Mouse (Mus musculus): Measurements from ENCODE around the gene Caskin1. TPM values are rescaled to one million over a fixed set of nuclear protein-coding genes. Genes with fewer than 3 reads are reported as not detected.

Gene Caskin1
- polyA plus RNA-seq (2012; ENCODE audit: insufficient read depth, insufficient read length, missing spikeins) = 0.34 TPM in 1 of 2 replicates, not detected in the other

- peak within 1 kb of the TSS; percentile 62 for H3K4me3 ChIP-seq (ENCODE audit: insufficient read depth, low read length)
- H3K27ac ChIP-seq (ENCODE audit: insufficient read depth, low read depth, low read length) = no peak within 1 kb of the TSS
- TF ChIP-seq CTCF (IDR thresholded peaks at IDR 0.05; ENCODE audit: low read depth, low read length) (no peak), POLR2A (IDR thresholded peaks at IDR 0.05; ENCODE audit: borderline replicate concordance, low read depth, low read length) (no peak)
- H3K4me1 ChIP-seq (ENCODE audit: control insufficient read depth, insufficient read depth, low read length) = no peaks in the 10 kb centered on the region
Measured at GRCm38 (mm10) chr17:24488186-24488661, at the start of gene Caskin1. Gene Caskin1 (plus strand): TSS chr17:24488601.

DNA sequence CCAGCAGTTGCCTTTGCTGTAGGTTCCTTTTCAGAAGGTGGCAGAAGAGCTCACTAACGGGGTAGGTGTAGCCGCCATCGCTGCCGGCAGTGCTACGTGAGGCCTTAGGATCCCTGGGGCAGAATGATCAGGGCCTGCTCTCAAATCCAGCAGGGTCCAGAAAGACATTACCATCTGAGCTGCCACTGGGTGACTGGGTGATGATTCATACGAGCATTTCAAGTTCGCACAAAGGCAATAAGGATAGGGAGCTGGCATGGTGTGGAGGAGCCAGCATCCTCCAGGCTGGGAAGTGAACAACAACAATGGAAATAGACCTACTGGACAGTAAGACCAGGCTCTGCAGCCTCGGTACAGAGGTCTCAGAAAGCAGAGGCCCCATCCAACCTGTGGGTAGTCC, 48.0 kb upstream of the Caskin1 start:
- Histone ChIP-seq H3K4me1 (ENCODE audit: control insufficient read depth, insufficient read depth, low read length) (no peaks in the 10 kb centered on the region), H3K27ac (ENCODE audit: insufficient read depth, low read depth, low read length) (no peak overlapping the region), H3K4me3 (ENCODE audit: insufficient read depth, low read length) (no peak overlapping the region)
- TF ChIP-seq CTCF (IDR thresholded peaks at IDR 0.05; ENCODE audit: low read depth, low read length) (no peak), POLR2A (IDR thresholded peaks at IDR 0.05; ENCODE audit: borderline replicate concordance, low read depth, low read length) (no peak)

GRCm38 (mm10) chr17:24441148-24441547, 47.3 kb upstream of the Caskin1 start:
- no peak overlapping the region for H3K27ac ChIP-seq (ENCODE audit: insufficient read depth, low read depth, low read length)
- no peak overlapping the region for H3K4me3 ChIP-seq (ENCODE audit: insufficient read depth, low read length)
- no peaks in the 10 kb centered on the region for H3K4me1 ChIP-seq (ENCODE audit: control insufficient read depth, insufficient read depth, low read length)
- TF ChIP-seq POLR2A (IDR thresholded peaks at IDR 0.05; ENCODE audit: borderline replicate concordance, low read depth, low read length) = no peak
- 0 out of 2 replicates have a peak, but pooled peaks have one; percentile 13 for TF ChIP-seq CTCF (IDR thresholded peaks at IDR 0.05; ENCODE audit: low read depth, low read length)

- no peak for TF ChIP-seq CTCF (IDR thresholded peaks at IDR 0.05; ENCODE audit: low read depth, low read length)
- TF ChIP-seq POLR2A (IDR thresholded peaks at IDR 0.05; ENCODE audit: borderline replicate concordance, low read depth, low read length) = no peak
- no peak overlapping the region for H3K4me3 ChIP-seq (ENCODE audit: insufficient read depth, low read length)
- H3K27ac ChIP-seq (ENCODE audit: insufficient read depth, low read depth, low read length) = no peak overlapping the region
- H3K4me1 ChIP-seq (ENCODE audit: control insufficient read depth, insufficient read depth, low read length) = peaks cover 8% of the 10 kb centered on the region
Measured at GRCm38 (mm10) chr17:24442107-24442506, 46.3 kb upstream of the Caskin1 start.

DNA sequence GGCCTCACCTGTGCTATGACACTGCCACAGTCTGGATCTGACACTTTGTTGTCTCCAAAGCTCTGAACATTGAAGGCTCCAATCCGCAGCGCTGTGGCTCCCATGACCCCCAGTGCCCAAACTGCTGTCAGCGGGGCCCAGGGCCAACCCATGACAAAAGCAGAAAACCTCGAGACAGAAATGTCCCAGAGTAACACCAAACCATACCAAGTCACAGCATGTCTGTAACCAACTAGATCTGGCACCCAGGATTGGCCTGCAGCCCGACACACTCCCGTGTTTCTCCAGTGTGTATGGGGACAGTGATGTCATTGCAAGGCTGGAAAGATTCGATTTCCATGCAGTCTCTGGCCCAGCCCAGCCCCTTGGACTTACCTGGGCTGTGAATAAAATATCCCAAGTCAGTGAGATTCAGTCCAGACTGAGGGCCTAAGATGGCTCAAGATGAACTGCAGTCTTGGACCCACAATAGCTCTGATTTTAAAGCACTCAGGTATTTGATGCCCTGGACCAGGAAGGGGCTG, 45.7 kb upstream of the Caskin1 start, which contains the start of gene Dnase1l2:
Gene Dnase1l2, minus strand, starts transcription at position 474 of the 524 bp plus-strand sequence.
- Histone ChIP-seq H3K4me3 (ENCODE audit: insufficient read depth, low read length) (no peak within 1 kb of the TSS), H3K27ac (ENCODE audit: insufficient read depth, low read depth, low read length) (no peak within 1 kb of the TSS), H3K4me1 (ENCODE audit: control insufficient read depth, insufficient read depth, low read length) (peaks cover 14% of the 10 kb centered on the region)
- TF ChIP-seq POLR2A (IDR thresholded peaks at IDR 0.05; ENCODE audit: borderline replicate concordance, low read depth, low read length) (no peak), CTCF (IDR thresholded peaks at IDR 0.05; ENCODE audit: low read depth, low read length) (no peak)

DNA sequence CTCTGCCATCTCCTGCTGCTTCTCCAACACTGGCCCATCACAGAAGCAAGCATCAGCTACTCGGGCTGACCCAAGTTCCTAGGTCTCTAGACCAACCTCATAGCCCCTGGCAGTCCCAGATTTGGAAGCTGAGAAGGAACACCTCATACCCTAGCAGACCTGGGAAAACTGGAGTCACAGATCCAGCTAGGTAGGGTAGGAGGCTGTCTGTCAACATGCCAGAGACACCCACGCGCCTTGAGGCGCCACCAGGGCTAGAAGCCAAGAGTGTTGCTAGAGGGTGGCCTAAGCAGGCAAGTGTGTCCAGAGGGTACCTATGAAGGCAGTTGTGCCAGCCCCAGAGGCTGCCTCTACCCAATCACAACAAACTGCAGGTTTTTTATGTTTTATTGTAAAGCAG, 45.0 kb upstream of the Caskin1 start:
- H3K4me3 ChIP-seq (ENCODE audit: insufficient read depth, low read length) = no peak overlapping the region
- peaks cover 16% of the 10 kb centered on the region for H3K4me1 ChIP-seq (ENCODE audit: control insufficient read depth, insufficient read depth, low read length)
- no peak for TF ChIP-seq CTCF (IDR thresholded peaks at IDR 0.05; ENCODE audit: low read depth, low read length)
- TF ChIP-seq POLR2A (IDR thresholded peaks at IDR 0.05; ENCODE audit: borderline replicate concordance, low read depth, low read length) = no peak
- no peak overlapping the region for H3K27ac ChIP-seq (ENCODE audit: insufficient read depth, low read depth, low read length)

DNA sequence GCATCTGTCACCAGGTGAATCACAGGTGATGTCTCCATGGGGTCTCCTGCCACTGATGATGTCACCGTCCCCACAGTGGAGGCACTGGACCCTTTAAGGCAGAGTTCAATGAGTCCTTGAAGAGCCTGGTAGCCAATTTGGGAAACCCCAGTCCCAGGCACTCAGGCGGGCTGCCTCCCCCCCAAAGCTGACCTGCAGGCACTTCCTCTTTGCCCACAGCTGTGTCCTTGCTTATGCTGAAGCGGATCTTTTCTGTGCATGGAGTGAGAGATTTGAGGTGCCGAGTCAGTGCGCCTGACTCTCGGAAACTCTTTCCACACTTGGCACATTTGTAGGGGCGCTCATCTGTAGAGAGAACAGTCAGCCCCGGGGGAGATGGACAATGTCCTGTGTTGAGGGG, 41.8 kb upstream of the Caskin1 start:
- peaks cover 16% of the 10 kb centered on the region for H3K4me1 ChIP-seq (ENCODE audit: control insufficient read depth, insufficient read depth, low read length)
- H3K4me3 ChIP-seq (ENCODE audit: insufficient read depth, low read length) = no peak overlapping the region
- TF ChIP-seq POLR2A (IDR thresholded peaks at IDR 0.05; ENCODE audit: borderline replicate concordance, low read depth, low read length) = no peak
- no peak for TF ChIP-seq CTCF (IDR thresholded peaks at IDR 0.05; ENCODE audit: low read depth, low read length)
- peak overlapping the region; percentile 30; the same call in 1 of the 2 replicates for H3K27ac ChIP-seq (ENCODE audit: insufficient read depth, low read depth, low read length)

GRCm38 (mm10) chr17:24449507-24449906, 38.9 kb upstream of the Caskin1 start:
- Histone ChIP-seq H3K27ac (ENCODE audit: insufficient read depth, low read depth, low read length) (no peak overlapping the region), H3K4me1 (ENCODE audit: control insufficient read depth, insufficient read depth, low read length) (peaks cover 26% of the 10 kb centered on the region), H3K4me3 (ENCODE audit: insufficient read depth, low read length) (no peak overlapping the region)
- no peak for TF ChIP-seq CTCF (IDR thresholded peaks at IDR 0.05; ENCODE audit: low read depth, low read length)
- TF ChIP-seq POLR2A (IDR thresholded peaks at IDR 0.05; ENCODE audit: borderline replicate concordance, low read depth, low read length) = no peak

- Histone ChIP-seq H3K27ac (ENCODE audit: insufficient read depth, low read depth, low read length) (no peak overlapping the region), H3K4me3 (ENCODE audit: insufficient read depth, low read length) (no peak overlapping the region), H3K4me1 (ENCODE audit: control insufficient read depth, insufficient read depth, low read length) (peaks cover 33% of the 10 kb centered on the region)
- TF ChIP-seq POLR2A (IDR thresholded peaks at IDR 0.05; ENCODE audit: borderline replicate concordance, low read depth, low read length) = no peak
- no peak for TF ChIP-seq CTCF (IDR thresholded peaks at IDR 0.05; ENCODE audit: low read depth, low read length)
Measured at GRCm38 (mm10) chr17:24451220-24451619, 37.2 kb upstream of the Caskin1 start.

- H3K4me1 ChIP-seq (ENCODE audit: control insufficient read depth, insufficient read depth, low read length) = peaks cover 17% of the 10 kb centered on the region
- no peak for TF ChIP-seq POLR2A (IDR thresholded peaks at IDR 0.05; ENCODE audit: borderline replicate concordance, low read depth, low read length)
- no peak for TF ChIP-seq CTCF (IDR thresholded peaks at IDR 0.05; ENCODE audit: low read depth, low read length)
- no peak overlapping the region for H3K27ac ChIP-seq (ENCODE audit: insufficient read depth, low read depth, low read length)
- H3K4me3 ChIP-seq (ENCODE audit: insufficient read depth, low read length) = no peak overlapping the region
Measured at GRCm38 (mm10) chr17:24453372-24453771, 35.0 kb upstream of the Caskin1 start.

Data from bone marrow macrophage, adult 2 months (primary cell).